14 mouse cellular contexts compared by ENCODE assay signal in the genomic region with DNA sequence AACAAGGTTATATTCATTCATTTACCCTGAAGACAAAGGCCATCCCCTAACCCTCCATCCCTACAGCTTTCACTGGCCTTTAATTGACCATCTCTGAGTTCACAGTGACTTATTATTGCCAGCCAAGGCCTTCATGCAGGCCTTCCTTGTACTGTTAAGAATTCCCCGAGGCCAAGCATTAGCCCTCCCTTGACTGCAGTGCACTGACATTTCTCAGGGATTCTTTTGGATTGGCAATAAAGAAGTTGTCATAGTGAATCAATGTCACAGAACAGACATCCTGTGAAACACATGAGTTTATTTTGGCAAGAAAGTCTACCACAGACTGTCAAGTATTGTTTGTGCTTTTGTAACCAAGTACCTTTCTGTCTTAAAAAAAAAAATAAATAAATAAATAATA.
DNase-seq lines count a peak whose midpoint lies in the region; ATAC-seq and TF ChIP-seq lines count a peak whose summit lies in the region.
"Had no signal": no experiment of that assay in that cellular context is flagged by ENCODE, and none has a peak within 500 bp of the region (broad histone marks: within the 10 kb centered on the region; RNA-seq: fewer than 3 reads in every experiment).

No protein-coding gene starts in this region.

- H3K4me1 ChIP-seq in kidney, adult 2 months (ENCODE audit: control insufficient read depth, insufficient read depth, low read length): no peaks in the 10 kb centered on the region
- H3K4me1 ChIP-seq in embryonic facial prominence, embryonic 14.5 days (ENCODE audit: control insufficient read depth, insufficient read depth, low read length): 0 out of 2 replicates have a peak, but pooled peaks cover 3% of the 10 kb centered on the region
- H3K4me1 ChIP-seq: intestine, embryonic 15.5 days; liver, embryonic 15.5 days had no signal

- no peak overlapping the region for H3K4me2 ChIP-seq in embryonic facial prominence, embryonic 14.5 days (ENCODE audit: low read depth, low read length)
- H3K4me2 ChIP-seq: heart, embryonic 13.5 days; intestine, embryonic 15.5 days; liver, embryonic 15.5 days had no signal

- no peak overlapping the region for H3K9ac ChIP-seq in embryonic facial prominence, embryonic 14.5 days (ENCODE audit: low read depth, low read length)
- H3K9ac ChIP-seq: heart, embryonic 13.5 days; intestine, embryonic 15.5 days; liver, embryonic 15.5 days had no signal

- no peak for TF ChIP-seq CTCF in kidney, adult 2 months (conservative IDR thresholded peaks at IDR 0.05; ENCODE audit: insufficient read depth, insufficient read length, low read depth, low read length)

- H3K9me3 ChIP-seq in embryonic facial prominence, embryonic 14.5 days (ENCODE audit: control insufficient read depth, low read length): no peaks in the 10 kb centered on the region
- H3K9me3 ChIP-seq: heart, embryonic 13.5 days; intestine, embryonic 15.5 days; liver, embryonic 15.5 days had no signal

- intact Hi-C loops in heart, postnatal 25 days (cut with DNase I): loop anchor here (5.0 kb wide), 1 partner anchor 35 kb away; no protein-coding TSS in a partner anchor

- no peak overlapping the region for H3K27ac ChIP-seq in kidney, adult 2 months (ENCODE audit: insufficient read depth, low read depth, low read length)
- H3K27ac ChIP-seq in embryonic facial prominence, embryonic 14.5 days (replicated peaks; ENCODE audit: low read depth, low read length): no peak overlapping the region
- H3K27ac ChIP-seq: gastrocnemius, adult 2 months; heart, embryonic 13.5 days; intestine, embryonic 15.5 days; liver, embryonic 15.5 days had no signal

- H3K36me3 ChIP-seq in kidney, adult 2 months (ENCODE audit: control insufficient read depth, insufficient read depth, low read length): no peaks in the 10 kb centered on the region
- H3K36me3 ChIP-seq in embryonic facial prominence, embryonic 14.5 days (ENCODE audit: control insufficient read depth, insufficient read depth, low read length): no peaks in the 10 kb centered on the region
- H3K36me3 ChIP-seq: heart, embryonic 13.5 days; intestine, embryonic 15.5 days; liver, embryonic 15.5 days had no signal

- H3K27me3 ChIP-seq in kidney, adult 2 months (replicated peaks; ENCODE audit: control insufficient read depth, insufficient read depth, low read length): no peaks in the 10 kb centered on the region
- H3K27me3 ChIP-seq in embryonic facial prominence, embryonic 14.5 days (replicated peaks; ENCODE audit: control insufficient read depth, insufficient read depth, low read length): no peaks in the 10 kb centered on the region
- H3K27me3 ChIP-seq: heart, embryonic 13.5 days; intestine, embryonic 15.5 days; liver, embryonic 15.5 days had no signal

- ATAC-seq in embryonic facial prominence, embryonic 14.5 days (ENCODE audit: low read depth): peak; percentile 62; the same call in 1 of the 2 replicates
- ATAC-seq: intestine, embryonic 15.5 days had no signal

- no peak overlapping the region for H3K4me3 ChIP-seq in kidney, adult 2 months (ENCODE audit: insufficient read depth, low read depth, low read length)
- no peak overlapping the region for H3K4me3 ChIP-seq in embryonic facial prominence, embryonic 14.5 days (ENCODE audit: low read depth, low read length)
- H3K4me3 ChIP-seq: erythroblast, embryonic 14.5 days; gastrocnemius, adult 2 months; heart, embryonic 13.5 days; intestine, embryonic 15.5 days; liver, embryonic 15.5 days had no signal

- WGBS in kidney, adult 2 months: 57% methylated on average over 1 of the region's 1 CpGs
- WGBS in embryonic facial prominence, embryonic 14.5 days: 34% methylated on average over 1 of the region's 1 CpGs

- peak; percentile 8 to 12 for DNase-seq in heart, adult 18-20 months
- DNase-seq in heart, postnatal 25 days (ENCODE audit: low spot score): no peak
- DNase-seq in kidney, adult 2 months: peak; percentile 8
- DNase-seq in kidney, postnatal 10 days: no peak
- DNase-seq in embryonic facial prominence, embryonic 14.5 days (ENCODE audit: low spot score): peak; percentile 65
- DNase-seq in retina, postnatal 1 day: peak; percentile 83
- DNase-seq in T-cell, adult 2 months (ENCODE audit: low spot score): no peak
- DNase-seq: gastrocnemius, adult 2 months; lung, postnatal 4 days; right cerebral cortex, postnatal 14 days had no signal

- no peak for TF ChIP-seq POLR2A in kidney, adult 2 months (IDR thresholded peaks at IDR 0.05; ENCODE audit: low read depth, low read length)

Comparison
In these comparisons a context has a peak if more than half of its experiments do, and no peak if none do; other contexts are left out.
1. DNase-seq: peak in heart, adult 18-20 months (2 of 2), kidney, adult 2 months (single experiment), embryonic facial prominence, embryonic 14.5 days (single experiment) and retina, postnatal 1 day (single experiment); none in heart, postnatal 25 days (single experiment), kidney, postnatal 10 days (single experiment) and T-cell, adult 2 months (single experiment).